Mouse (Mus musculus) cerebellum, adult 2 months (tissue): ENCODE data around the gene Pias4.

ENCODE experiments used
- CTCF ChIP-seq: fragments of 200-500 bp; IDR thresholded peaks from 2 replicates; pipeline ENCODE4 v1.5.1; 2011; ENCODE audit warnings: low read depth, mild to moderate bottlenecking, control low read depth, low read length, moderate library complexity, borderline replicate concordance; ENCODE audit not compliant: insufficient read depth
- POLR2A ChIP-seq: fragments of 200-500 bp; IDR thresholded peaks from 2 replicates; pipeline ENCODE4 v1.6.1; 2011; ENCODE audit warnings: low read length, control low read depth, borderline replicate concordance; ENCODE audit not compliant: insufficient read depth

- peak; percentile 99 for TF ChIP-seq CTCF
- TF ChIP-seq POLR2A, result 0 out of 2 replicates have a peak, but pooled peaks have one; percentile 15
These were observed 7.1 kb upstream of the Pias4 start for GRCm38 (mm10) chr10:81174617-81175344.
